Mouse (Mus musculus): Measurements from ENCODE around the gene 0610009B22Rik. TPM values are rescaled to one million over a fixed set of nuclear protein-coding genes. Genes with fewer than 3 reads are reported as not detected.

0610009B22Rik gene
- total RNA-seq, 2 experiments from 2014 or later = 23.0 to 23.6 TPM

DNA sequence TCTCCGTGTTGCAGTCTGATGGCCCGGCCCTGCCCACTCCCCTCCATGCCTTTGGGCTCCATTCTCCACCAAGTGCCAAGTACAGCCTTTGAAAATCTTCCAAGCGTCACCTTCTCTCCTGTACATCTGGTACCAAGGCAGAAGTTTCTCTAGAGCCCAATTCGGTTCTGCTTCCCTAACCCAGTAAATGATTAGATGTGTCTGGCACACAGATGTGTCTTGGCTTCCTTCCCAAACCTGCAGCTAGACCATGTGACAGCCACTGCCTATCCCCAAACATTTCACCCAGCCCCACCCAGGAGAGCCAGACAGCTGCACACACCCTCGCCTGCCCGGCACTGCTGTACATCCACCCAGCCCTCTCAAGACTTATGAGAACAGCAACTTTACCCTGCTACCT lies 30.0 kb downstream of the 0610009B22Rik start:
- peak; percentile 50 for DNase-seq

DNA sequence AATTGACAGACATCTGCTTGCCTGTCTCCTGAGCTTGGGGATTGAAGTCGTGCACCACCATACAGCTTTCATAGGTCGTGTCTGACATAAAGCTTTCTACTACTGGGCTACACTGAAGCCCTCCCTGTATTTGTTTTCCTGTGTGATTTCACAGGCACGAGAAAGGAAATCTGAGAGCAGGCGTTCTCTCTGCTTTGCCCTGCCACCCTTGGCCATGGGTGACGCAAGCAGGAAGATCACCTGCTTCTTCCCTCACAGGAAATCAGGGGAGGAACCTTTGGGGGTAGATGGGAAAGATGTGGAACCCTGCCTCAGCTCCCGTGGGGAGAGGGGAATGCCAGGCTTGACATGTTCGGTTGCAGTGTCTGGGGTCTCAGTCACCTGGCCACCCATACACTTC lies 30.4 kb downstream of the 0610009B22Rik start:
- DNase-seq = no peak

DNA sequence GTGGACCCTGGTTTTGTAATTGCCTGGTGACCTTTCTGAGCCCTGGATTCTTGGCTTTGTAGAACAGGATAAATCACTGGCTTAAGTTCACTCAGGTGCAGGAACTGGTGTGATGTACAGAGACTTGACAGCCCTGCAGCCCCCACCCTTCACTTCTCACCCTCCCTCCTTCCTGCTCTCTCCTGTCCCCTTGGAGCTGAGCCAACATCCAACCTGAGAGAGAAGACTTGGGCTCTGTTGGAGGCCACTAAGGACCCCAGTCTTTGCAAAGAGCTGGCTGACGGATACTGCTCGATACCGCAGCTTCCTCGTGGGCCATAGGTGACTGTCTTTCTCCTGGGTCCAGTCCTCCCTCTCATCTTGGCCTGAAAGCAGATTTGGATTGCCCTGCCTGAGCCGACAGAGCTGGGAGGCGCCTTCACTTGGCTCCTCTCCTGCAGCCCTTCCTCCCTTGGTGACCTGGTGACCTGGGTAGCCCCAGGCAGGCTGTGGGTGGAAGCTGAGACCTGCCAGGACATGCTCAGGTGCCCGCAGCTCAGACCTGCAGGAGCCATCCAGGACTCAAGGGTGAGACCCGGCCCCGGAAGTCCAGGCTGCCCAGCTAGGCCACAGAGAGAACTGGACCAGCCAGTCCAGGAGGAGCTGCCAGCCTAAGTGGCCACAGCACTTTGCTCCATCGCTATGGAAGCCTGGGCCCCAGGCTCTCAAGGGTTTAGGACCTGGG lies 31.7 kb downstream of the 0610009B22Rik start:
- no peak for DNase-seq

DNA sequence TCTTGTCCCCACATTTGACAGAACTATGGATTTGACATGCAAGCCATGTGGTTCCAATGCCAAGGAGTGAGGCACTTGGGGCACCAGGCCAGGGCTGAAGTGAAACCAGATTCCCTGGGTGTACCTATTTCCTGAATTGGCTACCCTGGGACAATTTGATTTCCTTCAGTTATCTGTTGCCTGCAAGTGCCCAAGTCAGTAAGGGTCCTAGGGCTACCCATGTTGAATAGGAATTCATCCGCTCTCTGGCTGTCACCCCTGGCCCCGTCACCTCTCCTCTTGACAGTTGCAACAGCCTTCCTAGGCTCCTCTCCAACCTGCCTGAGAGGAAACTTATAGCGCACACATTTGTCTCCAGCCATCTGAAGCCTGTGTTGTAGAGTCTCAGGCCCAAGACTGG lies 33.8 kb downstream of the 0610009B22Rik start:
- no peak for DNase-seq

DNA sequence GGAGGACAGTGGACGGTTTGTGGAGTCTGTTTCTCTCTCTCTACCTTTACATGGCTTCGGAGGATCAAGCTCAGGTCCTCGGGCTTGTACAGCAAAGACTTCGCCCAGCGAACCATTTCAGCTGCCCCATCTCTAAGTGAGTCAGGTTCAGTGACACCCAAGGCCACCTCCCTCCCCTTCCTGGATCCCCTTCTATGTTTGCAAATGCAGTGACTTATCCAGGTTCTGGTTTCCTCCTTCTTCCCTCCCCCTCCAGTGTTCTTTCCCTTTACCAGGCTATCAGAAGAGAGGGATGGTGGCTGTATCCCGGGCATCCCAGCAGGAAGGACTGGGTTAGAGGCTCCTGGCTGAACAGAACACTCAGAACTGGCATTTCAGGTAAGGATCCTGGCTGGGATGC lies 34.9 kb downstream of the 0610009B22Rik start:
- DNase-seq = no peak

DNA sequence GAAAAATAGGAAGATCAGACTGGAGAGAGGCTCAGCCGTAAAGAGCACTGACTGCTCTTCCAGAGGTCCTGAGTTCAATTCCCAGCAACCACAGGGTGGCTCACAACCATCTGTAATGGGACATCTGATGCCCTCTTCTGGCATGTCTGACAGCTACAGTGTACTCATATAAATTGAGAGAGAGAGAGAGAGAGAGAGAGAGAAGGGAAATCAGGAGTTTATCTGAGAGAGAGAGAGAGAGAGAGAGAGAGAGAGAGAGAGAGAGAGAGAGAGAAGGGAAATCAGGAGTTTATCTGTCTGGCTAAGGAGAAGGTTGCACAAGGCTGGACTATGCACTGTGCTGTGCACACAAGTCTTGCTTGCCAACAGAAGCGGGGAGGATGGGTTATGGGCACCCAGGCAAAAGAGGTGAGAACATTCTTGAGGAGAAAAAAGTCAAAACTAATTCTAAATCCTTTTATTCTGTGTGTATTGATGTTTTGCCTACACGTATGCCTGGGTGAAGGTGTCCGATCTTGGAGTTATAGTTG lies 35.7 kb downstream of the 0610009B22Rik start:
- no peak for DNase-seq

DNA sequence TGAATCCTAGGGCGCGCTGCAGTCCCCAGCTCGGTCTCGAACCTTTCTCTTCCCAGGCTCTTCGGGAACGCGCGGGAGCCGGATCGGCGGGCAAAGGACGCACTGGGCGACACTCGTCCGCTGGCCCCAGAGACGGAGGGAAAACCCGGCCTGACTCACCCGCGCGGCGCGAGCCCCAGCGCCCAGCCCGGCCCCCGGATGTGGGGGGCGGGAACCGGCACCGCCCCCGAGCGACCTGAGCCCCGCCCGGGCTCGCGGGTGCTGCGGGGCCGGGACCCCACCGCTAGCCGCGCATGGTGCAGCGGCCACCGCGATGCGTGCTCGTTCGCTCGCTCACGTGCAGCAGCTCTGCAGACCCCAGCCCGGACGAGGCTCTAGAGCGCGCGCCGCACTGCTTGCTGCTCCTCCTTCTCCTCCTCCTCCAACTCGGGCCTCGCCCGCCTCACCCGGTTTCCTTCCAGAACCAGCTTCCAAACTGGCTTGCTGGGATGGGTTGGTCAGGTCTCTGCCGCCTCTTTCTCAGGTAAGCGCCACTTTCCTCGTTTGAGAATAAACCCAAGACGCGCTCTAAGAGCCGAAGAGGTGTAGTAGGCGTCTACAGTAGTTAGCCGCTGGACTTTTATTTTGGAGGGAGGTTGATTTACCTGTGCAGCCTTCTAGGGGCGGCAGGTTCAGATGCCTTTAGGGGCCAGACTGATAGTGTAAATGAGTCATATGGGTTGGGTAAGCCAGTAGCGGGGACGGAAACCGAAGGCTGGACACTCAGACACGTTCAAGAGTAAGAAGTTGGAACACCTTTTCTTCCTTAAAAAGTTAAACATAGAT lies 37.8 kb downstream of the 0610009B22Rik start, which contains the start of the genes N4bp3 and D930048N14Rik:
TSS of gene N4bp3 (minus strand) at position 152 of the 825 bp plus-strand sequence.
TSS of gene D930048N14Rik (plus strand) at position 264 of the 825 bp plus-strand sequence.
- DNase-seq = peak; percentile 82

DNA sequence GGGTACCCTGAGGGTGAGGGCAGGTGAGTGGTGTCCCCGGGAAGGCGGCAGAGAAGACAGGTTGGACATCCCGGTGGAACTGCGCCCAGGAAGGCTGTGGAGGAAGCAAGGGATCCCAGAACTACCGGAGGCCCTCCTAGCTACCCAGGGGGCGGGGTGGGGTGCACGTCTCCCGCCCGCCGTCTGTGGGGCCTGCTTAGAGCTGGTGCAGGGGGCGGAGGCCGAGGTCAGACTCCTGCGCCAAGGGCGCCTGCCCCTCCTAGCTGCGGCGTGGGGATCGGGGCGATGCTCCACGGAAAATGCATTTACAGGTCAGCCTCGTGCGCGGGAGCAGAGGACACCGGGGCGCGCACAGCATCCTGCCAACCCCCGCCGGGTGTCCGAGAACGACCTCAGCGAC lies 38.4 kb downstream of the 0610009B22Rik start:
- no peak for DNase-seq

DNA sequence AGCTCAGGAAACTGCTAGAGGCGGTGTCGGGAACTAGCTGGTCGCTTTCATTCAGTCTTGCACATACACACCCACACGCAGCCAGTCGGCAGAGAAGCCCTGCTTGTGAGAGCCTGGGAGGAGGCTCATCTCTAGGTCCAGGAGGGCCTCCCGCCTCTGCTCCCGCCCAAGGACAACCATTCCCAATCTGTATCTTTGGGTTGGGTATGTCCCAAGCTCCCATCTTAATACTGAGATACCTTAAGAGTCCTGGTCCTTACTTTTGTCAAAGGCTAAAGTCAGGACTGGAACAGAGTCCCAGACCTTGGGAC lies 38.8 kb downstream of the 0610009B22Rik start:
- DNase-seq = no peak

DNA sequence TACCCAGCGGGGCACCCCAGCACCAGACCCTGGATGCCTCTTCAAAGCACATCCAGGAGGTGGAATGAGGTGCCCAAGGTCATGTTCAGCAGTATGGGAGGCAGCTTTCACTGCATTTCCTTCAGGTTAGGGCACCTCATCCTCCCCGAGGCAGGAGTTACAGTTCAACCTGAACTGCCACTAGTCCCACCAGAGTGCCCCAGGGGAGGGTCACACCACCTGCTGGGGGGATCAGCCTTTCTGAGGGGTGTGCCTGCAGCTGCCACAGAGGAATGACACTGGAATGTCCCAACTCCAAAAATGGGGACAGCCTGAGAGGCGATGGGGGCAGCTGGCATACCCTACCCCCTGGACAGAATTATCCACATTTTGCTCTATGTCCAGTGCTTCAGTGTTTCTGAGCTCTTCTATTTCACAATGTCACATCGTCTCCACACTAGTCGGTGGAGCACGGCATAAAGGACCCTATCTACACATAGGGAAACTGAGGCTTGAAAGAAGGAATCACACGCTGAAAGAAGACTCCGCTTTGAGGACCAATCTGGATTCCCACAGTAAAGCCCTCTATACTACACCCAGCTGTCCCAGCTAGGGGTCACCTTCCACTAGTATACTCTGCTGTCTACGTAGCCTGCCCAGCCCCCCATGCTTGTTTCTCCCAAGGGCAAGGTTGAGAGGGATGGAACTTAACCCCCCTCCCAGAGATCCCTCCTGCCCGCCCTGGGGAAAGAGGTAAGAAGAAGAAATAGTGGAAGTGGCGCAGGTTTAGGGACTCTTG lies 39.4 kb downstream of the 0610009B22Rik start:
- DNase-seq = peak; percentile 47

DNA sequence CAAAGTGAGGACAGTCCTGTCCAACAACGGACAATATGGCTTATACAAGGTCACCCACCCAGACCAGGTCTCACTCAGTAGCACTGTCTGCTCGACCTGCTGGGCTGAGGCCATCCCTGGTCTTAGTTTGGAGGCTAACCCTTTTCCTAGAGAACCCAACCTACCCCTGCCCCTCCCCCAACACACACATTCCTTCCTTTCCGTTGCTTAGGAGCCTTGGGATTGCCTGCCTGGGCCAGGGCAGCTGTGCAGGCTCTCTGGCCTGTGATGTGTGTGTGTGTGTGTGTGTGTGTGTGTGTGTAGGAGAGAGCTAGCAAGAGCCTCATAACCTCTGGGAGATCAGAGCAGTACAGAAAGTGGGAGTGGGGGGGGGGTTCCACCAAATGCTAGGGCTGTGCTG lies 40.1 kb downstream of the 0610009B22Rik start:
- peak; percentile 58 for DNase-seq

DNA sequence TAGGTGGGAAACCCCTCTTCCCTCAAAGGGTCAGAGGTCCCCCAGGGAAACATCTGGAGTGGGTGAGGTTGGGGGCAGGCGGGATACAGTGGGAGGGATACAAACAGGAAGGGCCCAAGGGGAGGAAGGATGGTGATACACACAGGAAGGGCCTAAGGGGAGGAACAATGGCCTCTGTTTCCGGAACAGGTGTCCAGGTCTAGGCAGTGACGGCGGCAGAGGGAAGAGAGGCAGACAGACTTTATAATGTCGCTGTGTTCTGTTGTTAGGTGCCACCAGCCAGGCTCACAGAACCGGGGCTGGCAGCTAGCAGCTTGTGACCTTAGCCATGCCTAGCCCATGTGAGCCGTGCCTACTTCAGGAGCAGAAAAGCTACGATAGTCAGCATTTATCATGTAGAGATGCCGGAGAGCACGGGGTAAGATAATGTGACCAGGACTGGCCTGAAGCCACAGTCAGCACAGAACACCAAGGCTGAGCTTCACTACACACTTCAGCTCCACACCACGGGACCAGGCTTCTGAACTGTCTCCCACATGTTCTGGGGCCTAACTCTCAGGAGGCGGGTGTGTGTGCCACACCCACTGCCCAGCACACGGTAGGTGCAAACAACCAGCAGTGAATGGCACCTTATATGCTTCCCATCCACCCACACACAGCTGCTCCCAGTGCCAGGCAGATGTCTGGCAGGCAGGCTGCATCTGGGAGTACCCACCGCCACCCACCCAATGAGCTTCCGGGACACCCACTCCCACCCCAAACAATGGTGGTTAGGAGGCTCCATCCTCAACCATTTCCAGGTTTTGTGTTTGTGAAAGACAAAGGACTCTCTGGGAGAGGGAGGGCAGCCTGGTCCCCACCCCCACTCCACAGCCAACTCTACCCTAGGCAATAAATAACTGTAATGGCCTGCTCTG lies 41.7 kb downstream of the 0610009B22Rik start:
- DNase-seq = peak; percentile 52

DNA sequence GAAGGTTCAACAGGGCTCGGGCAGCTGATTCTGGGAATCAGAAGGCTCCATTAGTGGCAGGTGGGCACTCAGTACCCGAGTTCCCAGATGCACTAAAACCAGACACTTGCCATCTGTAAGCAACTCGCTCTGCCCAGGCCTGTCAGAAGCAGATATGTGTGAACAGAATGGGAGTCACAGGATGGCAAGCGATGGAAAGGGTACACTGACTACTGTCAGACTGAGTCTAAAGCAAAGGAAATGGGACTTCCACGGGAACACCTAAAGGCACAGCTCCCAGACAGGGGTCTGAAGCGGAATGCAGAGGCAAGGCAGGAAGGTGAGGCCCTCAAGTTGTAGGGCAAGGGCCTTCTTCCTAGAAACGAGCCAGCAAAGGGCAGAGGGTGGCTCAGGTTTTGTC lies 42.4 kb downstream of the 0610009B22Rik start:
- DNase-seq = no peak

DNA sequence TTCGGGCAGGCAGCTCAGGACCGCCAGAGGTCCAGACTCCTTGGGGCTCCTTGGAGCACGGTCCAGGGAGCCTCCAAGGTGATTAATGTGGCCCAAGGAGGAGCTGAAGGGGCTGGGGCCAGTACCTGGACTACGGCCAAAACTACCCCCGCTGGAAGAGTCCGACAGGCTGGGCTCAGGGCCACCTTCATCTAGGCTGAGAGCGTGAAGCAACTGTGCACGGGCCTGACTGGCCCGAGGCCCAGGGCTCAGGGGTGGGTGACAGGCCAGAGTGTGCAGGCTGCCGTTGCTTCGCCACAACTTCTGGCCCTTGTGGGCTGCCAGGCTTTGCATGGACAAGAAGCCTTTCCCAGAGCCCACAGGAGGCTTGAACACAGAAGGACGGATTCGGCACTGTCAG lies 43.4 kb downstream of the 0610009B22Rik start:
- peak; percentile 39 for DNase-seq

DNA sequence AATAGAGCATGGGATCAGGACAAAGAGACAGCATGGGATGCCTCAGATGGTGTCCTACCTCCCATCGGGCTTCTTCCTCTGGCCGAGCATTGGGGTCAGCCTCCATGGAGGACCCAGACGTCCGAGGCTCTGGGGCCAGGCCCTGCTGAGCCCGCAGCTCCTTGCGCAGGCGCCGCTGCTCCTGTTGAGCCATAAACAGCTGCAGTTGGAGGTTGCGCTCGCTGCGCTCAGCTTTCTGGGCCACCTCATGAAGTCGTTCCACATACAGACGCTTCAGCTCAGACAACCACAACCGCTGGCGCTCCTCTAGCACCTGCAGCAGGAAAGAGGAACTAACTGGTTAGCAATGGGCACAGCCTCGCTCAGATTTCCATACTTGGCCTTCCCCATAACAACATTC lies 44.5 kb downstream of the 0610009B22Rik start:
- DNase-seq = no peak

DNA sequence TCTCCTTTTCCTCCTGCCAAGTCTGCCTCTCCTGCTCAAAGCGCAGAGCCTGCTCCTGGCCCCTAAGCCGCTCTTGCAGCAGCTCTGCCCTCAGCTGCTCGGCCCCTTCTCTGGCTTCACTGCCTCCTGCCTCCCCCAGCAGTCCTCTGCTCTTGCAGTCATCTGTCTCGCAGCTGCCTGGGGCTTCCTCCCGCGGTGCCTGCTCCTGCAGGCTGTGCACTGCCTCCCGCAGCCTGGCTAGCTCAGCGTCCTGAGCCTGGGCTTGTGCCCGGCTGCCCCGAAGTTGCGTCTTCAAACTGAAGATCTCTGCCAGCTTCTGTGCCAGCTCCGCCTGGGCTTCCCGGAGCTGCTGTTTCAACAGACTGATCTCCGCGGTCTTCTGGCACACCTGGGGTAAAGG lies 44.9 kb downstream of the 0610009B22Rik start:
- no peak for DNase-seq

DNA sequence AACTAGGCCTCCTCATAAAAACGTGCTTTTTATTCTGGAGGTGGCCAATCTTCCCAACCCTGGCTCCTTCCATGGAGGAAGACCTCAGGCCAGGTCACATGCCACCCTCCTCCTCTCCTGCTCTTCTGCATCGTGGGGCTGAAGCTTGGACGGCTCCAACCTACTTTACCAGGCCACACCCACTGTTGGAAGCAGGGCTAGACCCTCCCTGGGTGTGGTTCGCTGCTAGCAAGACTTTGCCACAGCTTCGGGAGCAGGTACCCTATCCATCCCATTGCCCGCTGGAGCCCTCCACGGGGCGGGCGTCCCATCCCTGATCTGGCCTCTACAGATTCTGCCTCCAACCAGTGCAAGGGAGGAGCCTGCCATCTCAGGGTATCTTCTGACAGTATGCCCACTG lies 45.5 kb downstream of the 0610009B22Rik start:
- DNase-seq = no peak

DNA sequence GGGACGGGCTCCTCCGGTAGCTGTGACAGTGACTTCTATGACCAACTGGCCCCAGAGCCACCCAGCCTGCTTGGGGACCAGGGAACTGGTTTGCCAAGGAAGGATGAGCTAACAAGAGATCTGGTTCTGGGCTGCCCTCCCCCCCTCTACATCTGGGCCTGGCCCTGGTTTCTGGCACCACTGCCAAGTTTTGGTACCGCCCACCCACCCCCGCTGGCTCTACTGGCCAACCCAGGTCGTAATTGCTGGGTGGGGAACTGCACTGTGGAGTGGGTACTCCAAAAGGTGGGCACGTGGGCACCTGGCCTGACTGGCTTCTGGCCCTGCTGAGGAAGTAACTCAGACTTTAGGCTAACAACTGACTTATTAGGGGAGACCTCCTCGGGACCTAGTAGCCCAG lies 47.9 kb downstream of the 0610009B22Rik start:
- DNase-seq = peak; percentile 19

DNA sequence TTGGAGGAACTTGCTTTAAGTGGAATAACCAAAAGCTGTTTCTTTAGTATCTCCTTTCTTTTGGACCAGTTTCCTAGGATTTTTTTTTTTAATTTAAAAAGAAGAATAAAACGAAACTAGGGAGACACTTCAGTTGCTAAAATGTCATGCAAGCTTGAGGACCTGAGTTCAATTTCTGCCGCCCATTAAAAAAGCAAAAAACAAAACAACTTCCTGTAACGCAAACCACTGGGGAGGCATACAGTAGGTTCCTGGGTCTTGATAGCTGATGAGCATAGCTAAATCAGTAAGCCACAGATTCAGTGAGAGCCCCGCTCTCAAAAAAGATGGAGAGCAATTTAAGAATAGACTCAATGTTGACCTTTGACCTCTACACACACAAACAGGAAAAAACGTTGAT lies 50.2 kb downstream of the 0610009B22Rik start:
- DNase-seq = no peak

DNA sequence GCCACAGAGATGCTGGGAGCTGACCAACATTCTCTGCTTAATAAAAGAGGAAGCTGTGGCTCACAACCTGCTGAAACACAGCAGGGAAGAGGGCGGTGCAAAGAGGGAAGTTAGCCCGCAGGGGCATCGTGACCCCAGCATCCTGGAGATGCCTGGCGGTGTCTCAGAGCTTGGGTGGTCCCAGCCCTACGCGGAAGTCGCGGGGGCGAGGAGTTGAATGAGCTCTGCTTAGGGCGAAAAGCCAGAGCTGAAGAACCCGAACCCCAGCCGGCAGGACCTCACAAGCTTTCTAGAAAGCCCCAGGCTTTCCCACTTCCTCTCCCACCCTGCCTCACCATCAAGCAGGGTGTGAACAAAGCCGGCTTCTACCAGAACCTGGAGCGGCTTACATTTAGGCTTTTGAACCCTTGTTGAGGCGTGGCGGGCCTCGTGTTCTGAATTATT lies 50.7 kb downstream of the 0610009B22Rik start:
- DNase-seq = peak; percentile 58

DNA sequence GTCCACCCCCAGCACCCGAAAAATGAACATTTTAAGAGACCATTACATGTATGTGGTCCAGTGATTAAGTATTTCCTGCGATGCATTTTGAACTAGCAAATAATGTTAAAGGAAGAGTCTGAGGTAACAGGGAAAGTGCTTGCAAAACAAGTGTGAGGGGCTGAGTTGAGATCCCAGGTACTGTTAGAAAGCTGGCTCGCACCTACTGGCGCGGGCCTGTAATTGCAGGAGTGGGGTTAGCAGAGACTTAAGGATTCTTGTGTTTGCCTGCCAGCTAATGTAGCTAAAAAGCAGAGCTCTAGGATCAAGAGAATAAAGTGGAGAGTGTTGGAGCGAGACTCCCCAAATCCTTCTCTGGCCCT lies 52.4 kb downstream of the 0610009B22Rik start:
- peak; percentile 69 for DNase-seq

Data from heart, postnatal 4 days (tissue).